Comparison of ENCODE assay signal across 13 mouse cellular contexts in genomic region chr7:145239145-145239544, GRCm38 (mm10). TPM values are rescaled to one million over a fixed set of nuclear protein-coding genes. Genes with fewer than 3 reads are reported as not detected.
DNase-seq lines count a peak whose midpoint lies in the region; ATAC-seq lines count a peak whose summit lies in the region.
"Had no signal": no experiment of that assay in that cellular context is flagged by ENCODE, and none has a peak within 500 bp of the region (broad histone marks: within the 10 kb centered on the region; RNA-seq: fewer than 3 reads in every experiment).

No protein-coding gene starts in this region.

- no peak overlapping the region for H3K4me3 ChIP-seq in heart, embryonic 10.5 days
- H3K4me3 ChIP-seq in heart, embryonic 11.5 days (ENCODE audit: low read depth, low read length), result no peak overlapping the region
- H3K4me3 ChIP-seq in forebrain, embryonic 14.5 days (ENCODE audit: low read depth, low read length), result no peak overlapping the region
- H3K4me3 ChIP-seq: limb, embryonic 15.5 days; stomach, embryonic 15.5 days had no signal

- H3K9me3 ChIP-seq in heart, embryonic 10.5 days, result no peaks in the 10 kb centered on the region
- H3K9me3 ChIP-seq in heart, embryonic 11.5 days (replicated peaks; ENCODE audit: control insufficient read depth, low read length), result no peaks in the 10 kb centered on the region
- H3K9me3 ChIP-seq in forebrain, embryonic 14.5 days (replicated peaks; ENCODE audit: control insufficient read depth, low read length), result no peaks in the 10 kb centered on the region
- H3K9me3 ChIP-seq: limb, embryonic 15.5 days; stomach, embryonic 15.5 days had no signal

- intact Hi-C loops in left cerebral cortex, postnatal 14 days (cut with DNase I), result no loop called here
- intact Hi-C loops in left cerebral cortex, postnatal 25 days (cut with DNase I), result no loop called here

- no peak overlapping the region for H3K9ac ChIP-seq in heart, embryonic 11.5 days (ENCODE audit: low read depth, low read length)
- H3K9ac ChIP-seq in forebrain, embryonic 14.5 days (ENCODE audit: low read length), result no peak overlapping the region; the same call in 1 of the 2 replicates
- H3K9ac ChIP-seq: limb, embryonic 15.5 days; stomach, embryonic 15.5 days had no signal

- ATAC-seq in heart, embryonic 11.5 days (replicated peaks; ENCODE audit: insufficient number of reproducible peaks, low FRiP score, low TSS enrichment), result no peak
- ATAC-seq in forebrain, embryonic 14.5 days, result no peak

- WGBS in heart, embryonic 10.5 days, result 67% methylated on average over 6 of the region's 6 CpGs
- 59% methylated on average over 6 of the region's 6 CpGs for WGBS in heart, embryonic 11.5 days (ENCODE audit: insufficient replicate concordance)
- WGBS in forebrain, embryonic 14.5 days, result 63% methylated on average over 6 of the region's 6 CpGs

- DNase-seq in heart, embryonic 10.5 days (ENCODE audit: low spot score), result no peak
- DNase-seq in testis, postnatal 10 days (ENCODE audit: low spot score), result peak; percentile 48
- no peak for DNase-seq in testis, postnatal 14 days (ENCODE audit: low spot score)
- peak; percentile 54 for DNase-seq in kidney, postnatal 14 days
- DNase-seq in left cerebral cortex, postnatal 14 days (ENCODE audit: low spot score in 2 of 2), result no peak
- no peak for DNase-seq in left cerebral cortex, postnatal 25 days (ENCODE audit: low spot score in 2 of 2)
- DNase-seq in forebrain, embryonic 14.5 days (ENCODE audit: low spot score), result no peak

- H3K4me2 ChIP-seq in heart, embryonic 11.5 days, result no peak overlapping the region
- H3K4me2 ChIP-seq in forebrain, embryonic 14.5 days (ENCODE audit: low read length), result no peak overlapping the region
- H3K4me2 ChIP-seq: limb, embryonic 15.5 days; stomach, embryonic 15.5 days had no signal

- H3K27me3 ChIP-seq in heart, embryonic 10.5 days (ENCODE audit: insufficient read depth, poor library complexity, severe bottlenecking), result peaks cover 35% of the 10 kb centered on the region
- H3K27me3 ChIP-seq in heart, embryonic 11.5 days (ENCODE audit: control insufficient read depth, insufficient read depth, low read length), result no peaks in the 10 kb centered on the region
- H3K27me3 ChIP-seq in forebrain, embryonic 14.5 days (replicated peaks; ENCODE audit: control insufficient read depth, insufficient read depth, low read length), result no peaks in the 10 kb centered on the region
- H3K27me3 ChIP-seq: limb, embryonic 15.5 days; stomach, embryonic 15.5 days had no signal

- H3K36me3 ChIP-seq in heart, embryonic 10.5 days, result no peaks in the 10 kb centered on the region
- no peaks in the 10 kb centered on the region for H3K36me3 ChIP-seq in heart, embryonic 11.5 days (ENCODE audit: control insufficient read depth, insufficient read depth, low read length)
- H3K36me3 ChIP-seq in forebrain, embryonic 14.5 days (ENCODE audit: control insufficient read depth, insufficient read depth, low read length), result no peaks in the 10 kb centered on the region
- H3K36me3 ChIP-seq: limb, embryonic 15.5 days; stomach, embryonic 15.5 days had no signal

- 0 out of 2 replicates have a peak overlapping the region, but pooled peaks have one; percentile 22 for H3K27ac ChIP-seq in heart, embryonic 10.5 days
- no peak overlapping the region for H3K27ac ChIP-seq in heart, embryonic 11.5 days (ENCODE audit: low read depth, low read length)
- no peak overlapping the region for H3K27ac ChIP-seq in forebrain, embryonic 14.5 days (ENCODE audit: low read depth, low read length)
- H3K27ac ChIP-seq: limb, embryonic 15.5 days; stomach, embryonic 15.5 days had no signal

- H3K4me1 ChIP-seq in heart, embryonic 10.5 days, result peaks cover 12% of the 10 kb centered on the region
- H3K4me1 ChIP-seq in heart, embryonic 11.5 days (ENCODE audit: control insufficient read depth, insufficient read depth, low read length), result 0 out of 2 replicates have a peak, but pooled peaks cover 3% of the 10 kb centered on the region
- no peaks in the 10 kb centered on the region; the same call in 1 of the 2 replicates for H3K4me1 ChIP-seq in forebrain, embryonic 14.5 days (ENCODE audit: control insufficient read depth, insufficient read depth, low read length)
- H3K4me1 ChIP-seq: stomach, embryonic 15.5 days had no signal

RNA-seq across cellular contexts. Expression of gene 1810010D01Rik, which starts 31.2 kb away (rescaled TPM):
- 0.30 and 1.3 TPM in 2 replicates for polyA plus RNA-seq in heart, embryonic 10.5 days (2016; fragmentation: Nextera tagmentation; extraction: Ambion mirVana)
- polyA plus RNA-seq in heart, embryonic 11.5 days (2014; fragmentation: Nextera tagmentation; extraction: Ambion mirVana), result not detected in 2 replicates
- not detected for total RNA-seq in left cerebral cortex, postnatal 14 days (2021)
- not detected for total RNA-seq in left cerebral cortex, postnatal 25 days (2021)
- not detected in 2 replicates for polyA plus RNA-seq in forebrain, embryonic 14.5 days (2014; fragmentation: Nextera tagmentation; extraction: Ambion mirVana)
- total RNA-seq: CH12.LX; heart, postnatal 10 days; megakaryocyte-erythroid progenitor cell, adult 5-6 weeks had no signal

RNA-seq across cellular contexts. Expression of gene Tpcn2, which starts 44.7 kb away (rescaled TPM):
- polyA plus RNA-seq in heart, embryonic 10.5 days (2016; fragmentation: Nextera tagmentation; extraction: Ambion mirVana), result 5.7 and 5.8 TPM in 2 replicates
- 2.1 and 3.1 TPM in 2 replicates for polyA plus RNA-seq in heart, embryonic 11.5 days (2014; fragmentation: Nextera tagmentation; extraction: Ambion mirVana)
- total RNA-seq in left cerebral cortex, postnatal 14 days (2021), result 1 to 10 TPM; 3.4 to 3.6 TPM
- 1 to 10 TPM; 4.7 to 4.8 TPM for total RNA-seq in left cerebral cortex, postnatal 25 days (2021)
- polyA plus RNA-seq in forebrain, embryonic 14.5 days (2014; fragmentation: Nextera tagmentation; extraction: Ambion mirVana), result 0.46 and 0.86 TPM in 2 replicates

Comparison
In these comparisons a context has a peak if more than half of its experiments do, and no peak if none do; other contexts are left out.
1. DNase-seq: peak in testis, postnatal 10 days (single experiment) and kidney, postnatal 14 days (single experiment); none in heart, embryonic 10.5 days (single experiment), testis, postnatal 14 days (single experiment), left cerebral cortex, postnatal 14 days (0 of 2), left cerebral cortex, postnatal 25 days (0 of 2) and forebrain, embryonic 14.5 days (single experiment).